Mouse (Mus musculus) kidney, postnatal 10 days (tissue): ENCODE data around the gene Denr.

Source experiments
- DNase-seq: peaks from one replicate; pipeline ENCODE4 v3.0.0; 2021; ENCODE audit warnings: mixed read lengths

The Denr gene

GRCm38 (mm10) chr5:123906976-123907630 lies at the start of gene Denr:
TSS of gene Denr (plus strand) at chr5:123907175.
- DNase-seq, result peak; percentile 100

GRCm38 (mm10) chr5:123858798-123859197 lies 48.2 kb upstream of the Denr start:
- no peak for DNase-seq

- no peak for DNase-seq
These were observed 44.3 kb upstream of the Denr start for GRCm38 (mm10) chr5:123862374-123863350.

GRCm38 (mm10) chr5:123863934-123864333 lies 43.0 kb upstream of the Denr start:
- DNase-seq, result no peak

GRCm38 (mm10) chr5:123865365-123865764 lies 41.6 kb upstream of the Denr start, which contains the start of gene Hcar2:
TSS of gene Hcar2 (minus strand) at chr5:123865499.
- DNase-seq, result no peak

- no peak for DNase-seq
These were observed 40.5 kb upstream of the Denr start for GRCm38 (mm10) chr5:123866457-123866856.

GRCm38 (mm10) chr5:123869615-123870014 lies 37.4 kb upstream of the Denr start:
- no peak for DNase-seq

GRCm38 (mm10) chr5:123874177-123874576 lies 32.8 kb upstream of the Denr start:
- DNase-seq, result no peak

- peak; percentile 42 for DNase-seq
These were observed 28.9 kb upstream of the Denr start for GRCm38 (mm10) chr5:123878056-123878455.

GRCm38 (mm10) chr5:123879928-123880327 lies 27.0 kb upstream of the Denr start, which contains the start of gene Hcar1:
TSS of gene Hcar1 (minus strand) at chr5:123880020.
- DNase-seq, result peak; percentile 60

GRCm38 (mm10) chr5:123880778-123881177 lies 26.2 kb upstream of the Denr start:
- no peak for DNase-seq

GRCm38 (mm10) chr5:123883891-123884290 lies 23.1 kb upstream of the Denr start:
- no peak for DNase-seq

GRCm38 (mm10) chr5:123884332-123884731 lies 22.6 kb upstream of the Denr start:
- no peak for DNase-seq

GRCm38 (mm10) chr5:123886365-123886764 lies 20.6 kb upstream of the Denr start:
- DNase-seq, result no peak

GRCm38 (mm10) chr5:123890312-123890711 lies 16.7 kb upstream of the Denr start:
- no peak for DNase-seq

GRCm38 (mm10) chr5:123890987-123891386 lies 16.0 kb upstream of the Denr start:
- DNase-seq, result no peak

- peak; percentile 58 for DNase-seq
These were observed 15.3 kb upstream of the Denr start for GRCm38 (mm10) chr5:123891669-123892068.

- no peak for DNase-seq
These were observed 13.5 kb upstream of the Denr start for GRCm38 (mm10) chr5:123893520-123893919.

GRCm38 (mm10) chr5:123896395-123896794 lies 10.6 kb upstream of the Denr start:
- DNase-seq, result no peak

GRCm38 (mm10) chr5:123897352-123897751 lies 9.6 kb upstream of the Denr start:
- DNase-seq, result no peak

- DNase-seq, result no peak
These were observed 2.8 kb upstream of the Denr start for GRCm38 (mm10) chr5:123904059-123904672.

GRCm38 (mm10) chr5:123906146-123906975 lies 614 bp upstream of the Denr start:
- DNase-seq, result no peak
